Mouse (Mus musculus) MEL (cell line): ENCODE data around the gene Tmco4. TPM values are rescaled to one million over a fixed set of nuclear protein-coding genes. Genes with fewer than 3 reads are reported as not detected.

Source experiments
- DNase-seq: peaks from one replicate; pipeline ENCODE4 v3.0.0; 2011; ENCODE audit warnings: low read depth, low spot score
- H3K27ac ChIP-seq: 2 replicates; pipeline ENCODE4 v1.5.1; 2012; ENCODE audit warnings: low read depth, mild to moderate bottlenecking, control low read depth, low read length, moderate library complexity; ENCODE audit not compliant: control insufficient read depth
- H3K27me3 ChIP-seq, 2 experiments: fragments of 150-350 bp in 1 of 2; sonication (generic) in 1 of 2; 2 replicates each; pipeline ENCODE4 v1.6.1; 2012; ENCODE audit warnings: low read length in 2 of 2, mild to moderate bottlenecking in 2 of 2, improper control_type of control experiment in 1 of 2, moderate library complexity in 1 of 2; ENCODE audit not compliant: insufficient read depth in 2 of 2, control insufficient read depth in 1 of 2
- H3K36me3 ChIP-seq, 2 experiments: 2 replicates each; pipeline ENCODE4 v1.6.1; 2012 to 2014; ENCODE audit warnings: low read length in 2 of 2, improper control_type of control experiment in 1 of 2, inconsistent platforms in 1 of 2, mild to moderate bottlenecking in 1 of 2; ENCODE audit not compliant: insufficient read depth in 2 of 2, control insufficient read depth in 1 of 2
- H3K4me1 ChIP-seq, 2 experiments: fragments of 150-350 bp in 1 of 2; sonication (generic) in 1 of 2; 2 replicates each; pipeline ENCODE4 v1.6.1; 2012; ENCODE audit warnings: low read length in 2 of 2, improper control_type of control experiment in 1 of 2, mild to moderate bottlenecking in 1 of 2; ENCODE audit not compliant: insufficient read depth in 2 of 2, control insufficient read depth in 1 of 2
- H3K4me3 ChIP-seq, 2 experiments: fragments of 150-350 bp in 1 of 2; sonication (generic) in 1 of 2; 2 replicates each; pipeline ENCODE4 v1.5.1; 2012; ENCODE audit warnings: low read depth in 2 of 2, low read length in 2 of 2, mild to moderate bottlenecking in 2 of 2, moderate library complexity in 2 of 2, control low read depth in 1 of 2, improper control_type of control experiment in 1 of 2; ENCODE audit not compliant: control insufficient read depth in 1 of 2, insufficient read depth in 1 of 2
- H3K79me2 ChIP-seq: 2 replicates; pipeline ENCODE4 v1.6.1; 2012; ENCODE audit warnings: mild to moderate bottlenecking, low read length, moderate library complexity; ENCODE audit not compliant: control insufficient read depth, poor library complexity, insufficient read depth
- H3K9ac ChIP-seq: 2 replicates; pipeline ENCODE4 v1.6.1; 2012; ENCODE audit warnings: low read depth, mild to moderate bottlenecking, control low read depth, low read length, moderate library complexity; ENCODE audit not compliant: control insufficient read depth, poor library complexity, severe bottlenecking
- H3K9me3 ChIP-seq: fragments of 150-350 bp; sonication (generic); replicated peaks from 2 replicates; pipeline ENCODE4 v1.6.1; 2012; ENCODE audit warnings: mild to moderate bottlenecking, low read length, improper control_type of control experiment, moderate library complexity; ENCODE audit not compliant: insufficient read depth
- BHLHE40 ChIP-seq: IDR thresholded peaks from 2 replicates; pipeline ENCODE4 v1.6.1; 2012; ENCODE audit warnings: low read depth, mild to moderate bottlenecking, inconsistent platforms, low read length, improper control_type of control experiment, borderline replicate concordance
- CTCF ChIP-seq, 3 experiments: IDR thresholded peaks in 2 of 3; conservative IDR thresholded peaks in 1 of 3; 2 replicates each; pipeline ENCODE4 v1.5.1; 2011 to 2012; ENCODE audit warnings: low read length in 3 of 3, low read depth in 2 of 3, mild to moderate bottlenecking in 2 of 3, improper control_type of control experiment in 1 of 3, inconsistent platforms in 1 of 3, mixed read lengths in 1 of 3, moderate library complexity in 1 of 3; ENCODE audit not compliant: control insufficient read depth in 1 of 3, insufficient read depth in 1 of 3, poor library complexity in 1 of 3, severe bottlenecking in 1 of 3
- E2F4 ChIP-seq: IDR thresholded peaks from 2 replicates; pipeline ENCODE4 v1.6.1; 2011; ENCODE audit warnings: low read depth, low read length, improper control_type of control experiment, borderline replicate concordance
- EP300 ChIP-seq, 2 experiments: IDR thresholded peaks; 2 replicates each; pipeline ENCODE4 v1.6.1; 2011; ENCODE audit warnings: improper control_type of control experiment in 2 of 2, low read length in 2 of 2, low read depth in 1 of 2, mild to moderate bottlenecking in 1 of 2
- ETS1 ChIP-seq: IDR thresholded peaks from 2 replicates; pipeline ENCODE4 v1.6.1; 2012; ENCODE audit warnings: low read depth, mild to moderate bottlenecking, inconsistent platforms, low read length, improper control_type of control experiment, moderate library complexity
- GABPA ChIP-seq: IDR thresholded peaks from 2 replicates; pipeline ENCODE4 v1.6.1; 2012; ENCODE audit warnings: low read depth, mild to moderate bottlenecking, inconsistent platforms, low read length, improper control_type of control experiment, moderate library complexity
- GATA1 ChIP-seq: IDR thresholded peaks from 2 replicates; pipeline ENCODE4 v1.6.1; 2011; ENCODE audit warnings: low read depth, low read length, improper control_type of control experiment
- HCFC1 ChIP-seq: IDR thresholded peaks from 2 replicates; pipeline ENCODE4 v1.6.1; 2012; ENCODE audit warnings: low read depth, mild to moderate bottlenecking, inconsistent platforms, low read length, improper control_type of control experiment, moderate library complexity
- MAFK ChIP-seq: IDR thresholded peaks from 2 replicates; pipeline ENCODE4 v1.6.1; 2011; ENCODE audit warnings: low read depth, mild to moderate bottlenecking, low read length, improper control_type of control experiment, borderline replicate concordance
- MAX ChIP-seq: IDR thresholded peaks from 2 replicates; pipeline ENCODE4 v1.6.1; 2011; ENCODE audit warnings: low read length, improper control_type of control experiment
- MEF2A ChIP-seq: IDR thresholded peaks from 2 replicates; pipeline ENCODE4 v1.6.1; 2014; ENCODE audit warnings: low read depth, mild to moderate bottlenecking, inconsistent platforms, low read length, improper control_type of control experiment; ENCODE audit not compliant: poor library complexity, insufficient replicate concordance, severe bottlenecking; ENCODE audit errors: extremely low read depth
- MYC ChIP-seq: IDR thresholded peaks from 2 replicates; pipeline ENCODE4 v1.6.1; 2011; ENCODE audit warnings: low read depth, mild to moderate bottlenecking, low read length, improper control_type of control experiment, moderate library complexity
- POLR2A ChIP-seq, 2 experiments: IDR thresholded peaks; 2 replicates each; pipeline ENCODE4 v1.6.1; 2011 to 2012; ENCODE audit warnings: low read length in 2 of 2, mild to moderate bottlenecking in 2 of 2, control low read depth in 1 of 2, improper control_type of control experiment in 1 of 2, low read depth in 1 of 2, moderate library complexity in 1 of 2; ENCODE audit not compliant: control insufficient read depth in 1 of 2, insufficient read depth in 1 of 2, poor library complexity in 1 of 2
- POLR2AphosphoS2 ChIP-seq: IDR thresholded peaks from 2 replicates; pipeline ENCODE4 v1.6.1; 2011; ENCODE audit warnings: low read length, improper control_type of control experiment
- POLR2AphosphoS5 ChIP-seq: IDR thresholded peaks from 2 replicates; pipeline ENCODE4 v1.6.1; 2012; ENCODE audit warnings: low read depth, borderline replicate concordance, mild to moderate bottlenecking, inconsistent platforms, low read length, moderate library complexity, mixed read lengths
- RAD21 ChIP-seq: IDR thresholded peaks from 2 replicates; pipeline ENCODE4 v1.6.1; 2011; ENCODE audit warnings: mild to moderate bottlenecking, low read depth, low read length, improper control_type of control experiment
- SMC3 ChIP-seq: IDR thresholded peaks from 2 replicates; pipeline ENCODE4 v1.6.1; 2011; ENCODE audit warnings: low read depth, low read length, improper control_type of control experiment
- TCF12 ChIP-seq: IDR thresholded peaks from 2 replicates; pipeline ENCODE4 v1.6.1; 2014; ENCODE audit warnings: low read depth, mild to moderate bottlenecking, inconsistent platforms, low read length, improper control_type of control experiment, moderate library complexity
- ZC3H11A ChIP-seq: IDR thresholded peaks from 2 replicates; pipeline ENCODE4 v1.6.1; 2012; ENCODE audit warnings: low read depth, mild to moderate bottlenecking, inconsistent platforms, low read length, improper control_type of control experiment
- ZKSCAN1 ChIP-seq: IDR thresholded peaks from 2 replicates; pipeline ENCODE4 v1.6.1; 2012; ENCODE audit warnings: low read depth, mild to moderate bottlenecking, inconsistent platforms, low read length, improper control_type of control experiment, moderate library complexity
- ZMIZ1 ChIP-seq: IDR thresholded peaks from 2 replicates; pipeline ENCODE4 v1.6.1; 2012; ENCODE audit warnings: low read depth, mild to moderate bottlenecking, inconsistent platforms, low read length, improper control_type of control experiment, moderate library complexity
- polyA plus RNA-seq, 2 experiments: library from polyadenylated mRNA; stranded (reverse) in 1 of 2; unstranded in 1 of 2; fragments of >175 nt in 1 of 2; fragments of >200 nt in 1 of 2; gene quantifications; 2 replicates each; pipeline versions ENCODE4 v1.2.1 to v1.2.4; 2012; ENCODE audit warnings: low replicate concordance in 2 of 2, low read depth in 1 of 2; ENCODE audit not compliant: insufficient read length in 2 of 2, insufficient read depth in 1 of 2, missing spikeins in 1 of 2
- total RNA-seq: library from RNA; depleted of rRNA; stranded (reverse); fragments of 300-350 nt; gene quantifications from 2 replicates; pipeline ENCODE4 v1.2.3, GENCODE M21; 2012

Tmco4 gene
- total and polyA plus RNA-seq, 3 experiments, result 16.5 to 24.7 TPM; not detected in 1

GRCm38 (mm10) chr4:139078313-139078712 lies 105.6 kb downstream of the Tmco4 start:
- H3K27me3 ChIP-seq, result peaks cover 0 to 1% of the 10 kb centered on the region in 2 experiments; a peak in 1 of 4 replicates
- H3K27ac ChIP-seq, result no peak overlapping the region
- H3K9ac ChIP-seq, result no peak overlapping the region; the same call in 1 of the 2 replicates
- H3K9me3 ChIP-seq, result no peaks in the 10 kb centered on the region
- no peaks in the 10 kb centered on the region for H3K79me2 ChIP-seq
- peak; percentile 74 for DNase-seq
- no peak overlapping the region for H3K4me3 ChIP-seq
- no peaks in the 10 kb centered on the region for H3K36me3 ChIP-seq
- TF ChIP-seq ETS1, result no peak
- peak; percentile 64 for TF ChIP-seq SMC3
- no peak for TF ChIP-seq TCF12
- peak; percentile 43 for TF ChIP-seq ZC3H11A
- no peak for TF ChIP-seq EP300 (IDR thresholded peaks at IDR 0.05; ENCODE audit: low read depth in 1 of 2, low read length in 2 of 2)
- no peak for TF ChIP-seq MAX
- TF ChIP-seq CTCF (IDR thresholded peaks at IDR 0.05 in 2 of 3, conservative IDR thresholded peaks at IDR 0.05 in 1 of 3; ENCODE audit: control insufficient read depth in 1 of 3, insufficient read depth in 1 of 3, low read depth in 2 of 3, low read length in 3 of 3, poor library complexity in 1 of 3, severe bottlenecking in 1 of 3), result peak; percentile 57 to 68 (median 60)
- peak; percentile 88 for TF ChIP-seq MYC
- TF ChIP-seq MAFK, result no peak
- no peak for TF ChIP-seq POLR2AphosphoS2
- TF ChIP-seq POLR2A (IDR thresholded peaks at IDR 0.05; ENCODE audit: control insufficient read depth in 1 of 2, insufficient read depth in 1 of 2, low read depth in 1 of 2, low read length in 2 of 2, poor library complexity in 1 of 2), result no peak
- TF ChIP-seq POLR2AphosphoS5, result no peak
- no peak for TF ChIP-seq ZKSCAN1
- TF ChIP-seq GATA1, result no peak
- TF ChIP-seq HCFC1, result no peak
- peak; percentile 60 for TF ChIP-seq RAD21
- no peaks in the 10 kb centered on the region for H3K4me1 ChIP-seq

GRCm38 (mm10) chr4:139078726-139079125 lies 106.0 kb downstream of the Tmco4 start:
- Histone ChIP-seq H3K9me3 (no peaks in the 10 kb centered on the region), H3K4me1 (no peaks in the 10 kb centered on the region), H3K79me2 (no peaks in the 10 kb centered on the region), H3K36me3 (no peaks in the 10 kb centered on the region), H3K27ac (no peak overlapping the region), H3K27me3 (peaks cover 0 to 1% of the 10 kb centered on the region in 2 experiments; a peak in 1 of 4 replicates), H3K9ac (no peak overlapping the region; the same call in 1 of the 2 replicates), H3K4me3 (no peak overlapping the region)
- TF ChIP-seq MEF2A (no peak), GABPA (no peak), RAD21 (peak; percentile 57), ZMIZ1 (no peak), CTCF (IDR thresholded peaks at IDR 0.05 in 2 of 3, conservative IDR thresholded peaks at IDR 0.05 in 1 of 3; ENCODE audit: control insufficient read depth in 1 of 3, insufficient read depth in 1 of 3, low read depth in 2 of 3, low read length in 3 of 3, poor library complexity in 1 of 3, severe bottlenecking in 1 of 3) (peak; percentile 2 to 61 (median 19); a peak in 2 of 6 replicates), E2F4 (no peak), BHLHE40 (no peak), MYC (no peak; the same call in 1 of the 2 replicates), SMC3 (peak; percentile 66), MAX (no peak), POLR2A (IDR thresholded peaks at IDR 0.05; ENCODE audit: control insufficient read depth in 1 of 2, insufficient read depth in 1 of 2, low read depth in 1 of 2, low read length in 2 of 2, poor library complexity in 1 of 2) (no peak)
- DNase-seq, result peak; percentile 67
